In genomic region chr12:12701060-12701667, GRCm38 (mm10) we compare ENCODE assay signal across 27 mouse cellular contexts.
"Had no signal": no experiment of that assay in that cellular context is flagged by ENCODE, and none has a peak within 500 bp of the region (broad histone marks: within the 10 kb centered on the region; RNA-seq: fewer than 3 reads in every experiment).

No protein-coding gene starts in this region.

- ATAC-seq: liver, postnatal 0 days had no signal

- H3K27me3 ChIP-seq: heart, embryonic 13.5 days; heart, embryonic 15.5 days; hindbrain, embryonic 12.5 days; hindbrain, embryonic 15.5 days; kidney, embryonic 15.5 days; limb, embryonic 12.5 days; liver, embryonic 13.5 days; liver, embryonic 15.5 days had no signal

- H3K9ac ChIP-seq: heart, embryonic 13.5 days; heart, embryonic 15.5 days; hindbrain, embryonic 12.5 days; hindbrain, embryonic 15.5 days; kidney, embryonic 15.5 days; limb, embryonic 12.5 days; liver, embryonic 13.5 days; liver, embryonic 15.5 days; liver, postnatal 0 days had no signal

- H3K4me1 ChIP-seq: heart, embryonic 13.5 days; heart, embryonic 15.5 days; hindbrain, embryonic 12.5 days; hindbrain, embryonic 15.5 days; kidney, embryonic 15.5 days; limb, embryonic 10.5 days; limb, embryonic 12.5 days; liver, embryonic 13.5 days; liver, embryonic 15.5 days had no signal

- H3K27ac ChIP-seq: heart, adult 2 months; heart, embryonic 13.5 days; heart, embryonic 15.5 days; hindbrain, embryonic 12.5 days; hindbrain, embryonic 15.5 days; hindbrain, postnatal 0 days; kidney, embryonic 15.5 days; kidney, postnatal 0 days; layer of hippocampus, adult 2 months; left cerebral cortex, adult 2 months; limb, embryonic 10.5 days; limb, embryonic 12.5 days; liver, embryonic 13.5 days; liver, embryonic 15.5 days had no signal

- H3K4me3 ChIP-seq: heart, adult 2 months; heart, embryonic 13.5 days; heart, embryonic 15.5 days; hindbrain, embryonic 12.5 days; hindbrain, embryonic 15.5 days; kidney, embryonic 15.5 days; layer of hippocampus, adult 2 months; left cerebral cortex, adult 2 months; limb, embryonic 10.5 days; limb, embryonic 12.5 days; liver, embryonic 13.5 days; liver, embryonic 15.5 days had no signal

- DNase-seq: gastrocnemius, postnatal 14 days; gastrocnemius, postnatal 36 days; heart, adult 11 months; heart, adult 2 months; heart, postnatal 14 days; heart, postnatal 36 days; kidney, adult 18-20 months; kidney, adult 8-10 months; kidney, postnatal 25 days; kidney, postnatal 4 days; liver; liver, embryonic 13.5 days; liver, postnatal 0 days had no signal

- H3K36me3 ChIP-seq: heart, embryonic 13.5 days; heart, embryonic 15.5 days; hindbrain, embryonic 12.5 days; hindbrain, embryonic 15.5 days; kidney, embryonic 15.5 days; limb, embryonic 10.5 days; limb, embryonic 12.5 days; liver, embryonic 13.5 days; liver, embryonic 15.5 days had no signal

- H3K4me2 ChIP-seq: heart, embryonic 11.5 days; heart, embryonic 13.5 days; heart, embryonic 15.5 days; hindbrain, embryonic 12.5 days; hindbrain, embryonic 15.5 days; kidney, embryonic 15.5 days; limb, embryonic 12.5 days; liver, embryonic 11.5 days; liver, embryonic 13.5 days; liver, embryonic 15.5 days had no signal

- H3K9me3 ChIP-seq: heart, embryonic 13.5 days; heart, embryonic 15.5 days; hindbrain, embryonic 12.5 days; hindbrain, embryonic 15.5 days; kidney, embryonic 15.5 days; limb, embryonic 10.5 days; limb, embryonic 12.5 days; liver, embryonic 13.5 days; liver, embryonic 15.5 days had no signal
